Mouse (Mus musculus): ENCODE results near the gene Krtap4-1. TPM values are rescaled to one million over a fixed set of nuclear protein-coding genes. Genes with fewer than 3 reads are reported as not detected.
"Not testable (repeated sequence)": the region's sequence is repeated elsewhere in the genome, so short reads cannot be mapped to it uniquely, and the experiment has no call there.

Gene Krtap4-1
- polyA plus RNA-seq, 1 experiment: not detected

- H3K27ac ChIP-seq (ENCODE audit: control insufficient read depth, insufficient read depth, low read depth, low read length): no peak overlapping the region
- no peaks in the 10 kb centered on the region for H3K36me3 ChIP-seq (ENCODE audit: control insufficient read depth, insufficient read depth, low read length)
- H3K27me3 ChIP-seq (ENCODE audit: control insufficient read depth, insufficient read depth, low read length): no peaks in the 10 kb centered on the region
- 0 out of 2 replicates have a peak, but pooled peaks cover 2% of the 10 kb centered on the region for H3K4me1 ChIP-seq (ENCODE audit: control insufficient read depth, insufficient read depth, low read length)
- H3K4me3 ChIP-seq (ENCODE audit: control insufficient read depth, low read depth, low read length): no peak overlapping the region
- no peak for TF ChIP-seq CTCF (IDR thresholded peaks at IDR 0.05; ENCODE audit: control insufficient read depth, insufficient read depth, insufficient replicate concordance, low read depth, low read length)
Measured at GRCm38 (mm10) chr11:99646444-99646843, 18.4 kb upstream of the Krtap4-1 start.

- no peak overlapping the region for H3K4me3 ChIP-seq (ENCODE audit: control insufficient read depth, low read depth, low read length)
- H3K36me3 ChIP-seq (ENCODE audit: control insufficient read depth, insufficient read depth, low read length): no peaks in the 10 kb centered on the region
- no peaks in the 10 kb centered on the region for H3K27me3 ChIP-seq (ENCODE audit: control insufficient read depth, insufficient read depth, low read length)
- no peak for TF ChIP-seq POLR2A (IDR thresholded peaks at IDR 0.05; ENCODE audit: control insufficient read depth, low read depth, low read length)
- TF ChIP-seq CTCF (IDR thresholded peaks at IDR 0.05; ENCODE audit: control insufficient read depth, insufficient read depth, insufficient replicate concordance, low read depth, low read length): no peak
- 0 out of 2 replicates have a peak, but pooled peaks cover 2% of the 10 kb centered on the region for H3K4me1 ChIP-seq (ENCODE audit: control insufficient read depth, insufficient read depth, low read length)
- no peak overlapping the region for H3K27ac ChIP-seq (ENCODE audit: control insufficient read depth, insufficient read depth, low read depth, low read length)
Measured at GRCm38 (mm10) chr11:99644351-99644750, 16.3 kb upstream of the Krtap4-1 start.

GRCm38 (mm10) chr11:99643635-99644139, 15.6 kb upstream of the Krtap4-1 start, which contains the start of gene Krtap4-7:
Gene Krtap4-7 (minus strand): TSS chr11:99644089.
- not testable (repeated sequence) for H3K4me3 ChIP-seq (ENCODE audit: control insufficient read depth, low read depth, low read length); H3K4me1 ChIP-seq (ENCODE audit: control insufficient read depth, insufficient read depth, low read length); H3K36me3 ChIP-seq (ENCODE audit: control insufficient read depth, insufficient read depth, low read length); H3K27me3 ChIP-seq (ENCODE audit: control insufficient read depth, insufficient read depth, low read length); H3K27ac ChIP-seq (ENCODE audit: control insufficient read depth, insufficient read depth, low read depth, low read length)

GRCm38 (mm10) chr11:99640926-99641325, 12.9 kb upstream of the Krtap4-1 start:
- no peak overlapping the region for H3K27ac ChIP-seq (ENCODE audit: control insufficient read depth, insufficient read depth, low read depth, low read length)

GRCm38 (mm10) chr11:99637086-99637485, 9.0 kb upstream of the Krtap4-1 start:
- H3K4me1 ChIP-seq (ENCODE audit: control insufficient read depth, insufficient read depth, low read length): no peaks in the 10 kb centered on the region
- TF ChIP-seq CTCF (IDR thresholded peaks at IDR 0.05; ENCODE audit: control insufficient read depth, insufficient read depth, insufficient replicate concordance, low read depth, low read length) (no peak), POLR2A (IDR thresholded peaks at IDR 0.05; ENCODE audit: control insufficient read depth, low read depth, low read length) (no peak)
- H3K27me3 ChIP-seq (ENCODE audit: control insufficient read depth, insufficient read depth, low read length): no peaks in the 10 kb centered on the region
- no peaks in the 10 kb centered on the region for H3K36me3 ChIP-seq (ENCODE audit: control insufficient read depth, insufficient read depth, low read length)
- H3K4me3 ChIP-seq (ENCODE audit: control insufficient read depth, low read depth, low read length): no peak overlapping the region
- no peak overlapping the region for H3K27ac ChIP-seq (ENCODE audit: control insufficient read depth, insufficient read depth, low read depth, low read length)

More at GRCm38 (mm10) chr11:99640926-99641325, 12.9 kb upstream of the Krtap4-1 start:
- Histone ChIP-seq H3K4me3 (ENCODE audit: control insufficient read depth, low read depth, low read length) (peak overlapping the region; percentile 29; the same call in 1 of the 2 replicates), H3K27me3 (ENCODE audit: control insufficient read depth, insufficient read depth, low read length) (no peaks in the 10 kb centered on the region), H3K4me1 (ENCODE audit: control insufficient read depth, insufficient read depth, low read length) (no peaks in the 10 kb centered on the region), H3K36me3 (ENCODE audit: control insufficient read depth, insufficient read depth, low read length) (no peaks in the 10 kb centered on the region)
- TF ChIP-seq CTCF (IDR thresholded peaks at IDR 0.05; ENCODE audit: control insufficient read depth, insufficient read depth, insufficient replicate concordance, low read depth, low read length) (no peak), POLR2A (IDR thresholded peaks at IDR 0.05; ENCODE audit: control insufficient read depth, low read depth, low read length) (no peak)

- TF ChIP-seq CTCF (IDR thresholded peaks at IDR 0.05; ENCODE audit: control insufficient read depth, insufficient read depth, insufficient replicate concordance, low read depth, low read length): no peak
- TF ChIP-seq POLR2A (IDR thresholded peaks at IDR 0.05; ENCODE audit: control insufficient read depth, low read depth, low read length): no peak
- no peak within 1 kb of the TSS for H3K27ac ChIP-seq (ENCODE audit: control insufficient read depth, insufficient read depth, low read depth, low read length)
- H3K4me3 ChIP-seq (ENCODE audit: control insufficient read depth, low read depth, low read length): no peak within 1 kb of the TSS
- no peaks in the 10 kb centered on the region for H3K4me1 ChIP-seq (ENCODE audit: control insufficient read depth, insufficient read depth, low read length)
- H3K36me3 ChIP-seq (ENCODE audit: control insufficient read depth, insufficient read depth, low read length): no peaks in the 10 kb centered on the region
- no peaks in the 10 kb centered on the region for H3K27me3 ChIP-seq (ENCODE audit: control insufficient read depth, insufficient read depth, low read length)
Measured at GRCm38 (mm10) chr11:99634653-99635134, 6.7 kb upstream of the Krtap4-1 start, which contains the start of gene Krtap4-2. Gene Krtap4-2 (minus strand): TSS chr11:99635084.

GRCm38 (mm10) chr11:99633293-99633692, 5.3 kb upstream of the Krtap4-1 start:
- Histone ChIP-seq H3K27ac (ENCODE audit: control insufficient read depth, insufficient read depth, low read depth, low read length) (no peak overlapping the region), H3K27me3 (ENCODE audit: control insufficient read depth, insufficient read depth, low read length) (no peaks in the 10 kb centered on the region), H3K4me3 (ENCODE audit: control insufficient read depth, low read depth, low read length) (no peak overlapping the region), H3K4me1 (ENCODE audit: control insufficient read depth, insufficient read depth, low read length) (no peaks in the 10 kb centered on the region), H3K36me3 (ENCODE audit: control insufficient read depth, insufficient read depth, low read length) (no peaks in the 10 kb centered on the region)
- TF ChIP-seq CTCF (IDR thresholded peaks at IDR 0.05; ENCODE audit: control insufficient read depth, insufficient read depth, insufficient replicate concordance, low read depth, low read length) (no peak), POLR2A (IDR thresholded peaks at IDR 0.05; ENCODE audit: control insufficient read depth, low read depth, low read length) (no peak)

- no peak for TF ChIP-seq POLR2A (IDR thresholded peaks at IDR 0.05; ENCODE audit: control insufficient read depth, low read depth, low read length)
- TF ChIP-seq CTCF (IDR thresholded peaks at IDR 0.05; ENCODE audit: control insufficient read depth, insufficient read depth, insufficient replicate concordance, low read depth, low read length): no peak
- Histone ChIP-seq H3K4me3 (ENCODE audit: control insufficient read depth, low read depth, low read length) (no peak overlapping the region), H3K4me1 (ENCODE audit: control insufficient read depth, insufficient read depth, low read length) (no peaks in the 10 kb centered on the region), H3K36me3 (ENCODE audit: control insufficient read depth, insufficient read depth, low read length) (no peaks in the 10 kb centered on the region), H3K27ac (ENCODE audit: control insufficient read depth, insufficient read depth, low read depth, low read length) (no peak overlapping the region), H3K27me3 (ENCODE audit: control insufficient read depth, insufficient read depth, low read length) (no peaks in the 10 kb centered on the region)
Measured at GRCm38 (mm10) chr11:99630890-99631289, 2.9 kb upstream of the Krtap4-1 start.

All from testis, adult 2 months (tissue).